ENCODE assay signal across 15 mouse cellular contexts in the genomic region with DNA sequence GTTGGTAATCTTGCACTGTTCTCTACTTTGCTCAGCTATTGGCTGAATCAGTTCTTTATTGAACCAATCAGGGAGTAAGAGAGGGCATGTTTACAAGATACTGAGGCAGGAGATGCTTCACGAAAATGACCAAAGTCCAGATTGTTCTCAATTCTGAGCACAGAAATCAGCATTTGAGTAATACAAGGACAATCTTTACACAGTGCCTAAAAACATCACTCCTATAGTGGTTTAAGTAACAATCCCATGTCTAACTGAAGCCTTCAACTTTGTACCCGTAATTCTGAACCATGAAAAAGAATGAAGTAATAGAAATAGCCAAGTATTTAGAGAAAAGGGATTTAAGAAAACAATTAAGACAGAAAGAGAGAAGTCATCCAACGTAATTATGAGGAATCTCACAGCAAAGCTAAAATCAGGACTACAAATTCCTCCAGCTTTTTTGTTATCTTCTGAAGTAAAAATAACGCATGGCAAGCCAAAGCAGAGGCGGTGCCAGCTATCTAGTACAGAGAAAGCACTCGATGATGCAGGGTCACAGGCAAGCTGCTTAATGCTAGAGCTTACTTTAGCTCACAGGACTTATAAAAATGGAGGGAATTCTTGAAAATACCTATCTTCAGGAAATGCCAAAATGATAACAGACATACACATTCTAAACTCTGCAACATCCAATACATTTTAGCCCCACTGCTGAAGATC.
"Had no signal": no experiment of that assay in that cellular context is flagged by ENCODE, and none has a peak within 500 bp of the region (broad histone marks: within the 10 kb centered on the region; RNA-seq: fewer than 3 reads in every experiment).

No protein-coding gene starts in this region.

- H3K4me2 ChIP-seq: limb, embryonic 13.5 days; liver, embryonic 11.5 days; midbrain, embryonic 13.5 days; neural tube, embryonic 15.5 days had no signal

- ATAC-seq: midbrain, embryonic 13.5 days had no signal

- H3K4me1 ChIP-seq: limb, embryonic 13.5 days; midbrain, embryonic 13.5 days; neural tube, embryonic 15.5 days had no signal

- H3K4me3 ChIP-seq: limb, embryonic 13.5 days; midbrain, embryonic 13.5 days; myocyte; neural tube, embryonic 15.5 days had no signal

- H3K27ac ChIP-seq: kidney, postnatal 0 days; limb, embryonic 13.5 days; midbrain, embryonic 13.5 days; neural tube, embryonic 15.5 days; stomach, postnatal 0 days had no signal

- H3K9ac ChIP-seq: limb, embryonic 13.5 days; midbrain, embryonic 13.5 days; neural tube, embryonic 15.5 days had no signal

- DNase-seq: kidney, adult 9 months; kidney, postnatal 36 days; layer of hippocampus, adult 9-11 months; layer of hippocampus, postnatal 36 days; lung, adult 18-20 months; right cerebral cortex, adult 18-20 months; right cerebral cortex, postnatal 25 days; thymus, postnatal 36 days had no signal

- H3K27me3 ChIP-seq: limb, embryonic 13.5 days; midbrain, embryonic 13.5 days; neural tube, embryonic 15.5 days had no signal

- H3K9me3 ChIP-seq: limb, embryonic 13.5 days; midbrain, embryonic 13.5 days; neural tube, embryonic 15.5 days had no signal
